Mouse (Mus musculus) E14TG2a.4 (cell line): Measurements from ENCODE around the gene Fgfrl1.

Experiments used
- H3K27me3 ChIP-seq: 2 replicates; pipeline ENCODE4 v1.6.1; 2014; ENCODE audit warnings: low read length, control low read depth; ENCODE audit not compliant: insufficient read depth
- H3K36me3 ChIP-seq: 2 replicates; pipeline ENCODE4 v1.6.1; 2014; ENCODE audit warnings: low read length, control low read depth; ENCODE audit not compliant: insufficient read depth
- H3K4me1 ChIP-seq: replicated peaks from 2 replicates; pipeline ENCODE4 v1.6.1; 2014; ENCODE audit warnings: low read depth, low read length, control low read depth
- H3K4me3 ChIP-seq: replicated peaks from 2 replicates; pipeline ENCODE4 v1.5.1; 2014; ENCODE audit warnings: mild to moderate bottlenecking, low read length
- H3K9me3 ChIP-seq: 2 replicates; pipeline ENCODE4 v1.6.1; 2014; ENCODE audit warnings: low read length, control low read depth
- CTCF ChIP-seq: conservative IDR thresholded peaks from 2 replicates; pipeline ENCODE4 v1.5.1; 2014; ENCODE audit warnings: low read length
- NANOG ChIP-seq: IDR thresholded peaks from 2 replicates; pipeline ENCODE4 v1.6.1; 2014; ENCODE audit warnings: borderline replicate concordance, low read length, mixed read lengths
- POU5F1 ChIP-seq: IDR thresholded peaks from 2 replicates; pipeline ENCODE4 v1.6.1; 2014; ENCODE audit warnings: low read length, borderline replicate concordance

The Fgfrl1 gene

GRCm38 (mm10) chr5:108692271-108692670 is at the start of gene Fgfrl1:
TSS of gene Fgfrl1 (plus strand) at chr5:108692382.
- no peaks in the 10 kb centered on the region for H3K9me3 ChIP-seq
- H3K27me3 ChIP-seq, result peaks cover 48% of the 10 kb centered on the region
- H3K4me1 ChIP-seq, result peaks cover 36% of the 10 kb centered on the region
- peak within 1 kb of the TSS; percentile 56 for H3K4me3 ChIP-seq
- TF ChIP-seq NANOG, result no peak
- TF ChIP-seq CTCF, result peak; percentile 30
- no peaks in the 10 kb centered on the region for H3K36me3 ChIP-seq

DNA sequence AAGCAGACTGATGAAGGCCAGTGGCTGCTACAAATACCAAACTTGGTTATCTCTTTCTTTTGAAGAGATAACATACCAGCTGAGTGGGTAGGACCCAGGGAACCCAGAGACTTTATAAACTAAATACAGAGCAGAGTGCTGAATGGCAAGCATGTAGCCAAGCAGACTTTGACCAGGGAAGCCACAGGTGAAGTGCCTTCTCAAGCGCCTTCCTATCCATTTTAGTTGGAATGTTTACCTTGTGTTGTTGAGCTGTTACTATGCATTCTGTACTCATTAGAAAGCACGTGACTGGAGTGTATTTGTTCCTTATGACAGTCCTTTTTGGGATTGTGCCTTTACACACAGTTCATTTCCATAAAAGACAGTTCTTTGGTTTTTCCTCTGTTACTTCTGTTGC is 48.5 kb upstream of the Fgfrl1 start:
- no peaks in the 10 kb centered on the region for H3K27me3 ChIP-seq
- no peaks in the 10 kb centered on the region for H3K9me3 ChIP-seq
- no peaks in the 10 kb centered on the region for H3K4me1 ChIP-seq
- no peak overlapping the region for H3K4me3 ChIP-seq
- TF ChIP-seq POU5F1 (no peak), CTCF (no peak), NANOG (no peak)
- H3K36me3 ChIP-seq, result peaks cover 58% of the 10 kb centered on the region

- Histone ChIP-seq H3K36me3 (peaks cover 73% of the 10 kb centered on the region), H3K27me3 (no peaks in the 10 kb centered on the region), H3K4me1 (peaks cover 9% of the 10 kb centered on the region), H3K4me3 (no peak overlapping the region), H3K9me3 (no peaks in the 10 kb centered on the region)
- TF ChIP-seq NANOG, result no peak
- no peak for TF ChIP-seq POU5F1
Measured at GRCm38 (mm10) chr5:108645651-108646342, 46.4 kb upstream of the Fgfrl1 start.

GRCm38 (mm10) chr5:108646343-108646660 is 45.9 kb upstream of the Fgfrl1 start:
- TF ChIP-seq CTCF, result no peak
- no peak for TF ChIP-seq POU5F1
- TF ChIP-seq NANOG, result no peak
- H3K4me1 ChIP-seq, result peaks cover 9% of the 10 kb centered on the region
- H3K27me3 ChIP-seq, result no peaks in the 10 kb centered on the region
- H3K36me3 ChIP-seq, result peaks cover 76% of the 10 kb centered on the region
- H3K9me3 ChIP-seq, result no peaks in the 10 kb centered on the region
- H3K4me3 ChIP-seq, result no peak overlapping the region

- no peak overlapping the region for H3K4me3 ChIP-seq
- H3K36me3 ChIP-seq, result peaks cover 85% of the 10 kb centered on the region
- no peaks in the 10 kb centered on the region for H3K27me3 ChIP-seq
- no peak for TF ChIP-seq NANOG
- TF ChIP-seq POU5F1, result no peak
- TF ChIP-seq CTCF, result no peak
- H3K9me3 ChIP-seq, result no peaks in the 10 kb centered on the region
- peaks cover 9% of the 10 kb centered on the region for H3K4me1 ChIP-seq
Measured at GRCm38 (mm10) chr5:108647311-108647710, 44.9 kb upstream of the Fgfrl1 start.

DNA sequence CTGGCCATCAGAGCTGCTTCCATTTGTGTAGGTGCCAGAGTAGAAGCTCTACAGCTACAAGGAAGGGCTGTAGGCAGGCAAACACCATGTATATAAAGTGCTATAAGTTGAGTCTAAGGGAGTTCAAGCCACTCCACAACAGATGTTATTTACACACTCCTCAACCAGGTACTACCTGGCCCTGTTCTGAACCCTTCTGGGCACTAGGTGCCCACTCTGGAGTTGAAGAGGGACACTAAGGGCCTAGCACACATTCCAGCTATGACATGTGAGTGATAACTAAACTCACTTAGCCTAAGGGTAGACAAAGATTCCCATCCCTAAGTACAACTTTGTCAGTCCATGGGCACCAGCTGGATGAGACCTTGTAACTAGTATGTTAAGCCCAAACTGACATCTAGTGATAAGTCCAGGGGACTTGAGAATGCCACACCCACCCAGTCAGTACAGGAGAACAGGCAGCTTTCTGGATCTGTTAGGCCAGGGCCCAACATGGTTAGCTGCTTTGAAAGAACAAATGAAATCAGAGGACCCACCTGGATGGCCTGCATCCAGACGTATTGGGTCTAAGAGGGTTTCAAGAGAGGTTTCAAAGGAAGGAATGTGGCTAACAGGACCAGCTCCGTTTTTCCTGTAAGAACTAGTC is 44.2 kb upstream of the Fgfrl1 start:
- Histone ChIP-seq H3K36me3 (peaks cover 90% of the 10 kb centered on the region), H3K27me3 (no peaks in the 10 kb centered on the region), H3K4me1 (peaks cover 9% of the 10 kb centered on the region), H3K4me3 (no peak overlapping the region), H3K9me3 (no peaks in the 10 kb centered on the region)
- TF ChIP-seq CTCF, result no peak
- no peak for TF ChIP-seq POU5F1
- no peak for TF ChIP-seq NANOG

DNA sequence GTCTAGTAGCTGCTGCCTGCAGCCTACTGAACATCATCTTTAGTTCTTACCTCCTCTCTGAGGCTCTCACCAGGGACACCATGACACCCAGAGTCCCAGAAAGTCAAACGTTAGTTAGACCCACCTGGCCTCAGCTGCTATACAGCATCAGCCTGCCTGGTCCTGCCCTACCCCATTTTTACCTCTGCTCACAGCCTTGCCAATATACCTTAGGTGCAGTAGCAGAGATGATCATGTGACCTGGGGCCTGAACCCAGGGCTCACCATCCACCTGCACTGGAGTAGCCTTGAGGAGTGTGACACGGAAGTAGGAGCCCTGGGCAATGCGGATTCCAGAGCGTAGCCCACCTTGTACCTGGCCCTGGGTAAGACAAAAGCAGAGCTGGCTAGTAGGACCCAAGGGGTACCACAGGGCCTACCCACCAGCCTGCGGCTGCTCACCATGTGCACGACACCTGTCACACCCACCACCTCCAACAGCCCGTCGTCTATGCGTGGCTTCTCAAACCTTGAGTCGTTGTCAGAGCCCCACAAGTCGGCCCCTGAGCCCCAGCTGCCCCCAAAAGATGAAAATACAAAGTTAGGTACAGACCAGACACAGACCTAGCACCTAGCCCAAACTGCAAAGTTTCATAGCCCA is 43.1 kb upstream of the Fgfrl1 start:
- Histone ChIP-seq H3K27me3 (no peaks in the 10 kb centered on the region), H3K4me3 (no peak overlapping the region), H3K9me3 (no peaks in the 10 kb centered on the region), H3K36me3 (peaks cover 95% of the 10 kb centered on the region), H3K4me1 (peaks cover 9% of the 10 kb centered on the region)
- TF ChIP-seq CTCF, result no peak
- TF ChIP-seq POU5F1, result no peak
- TF ChIP-seq NANOG, result no peak

GRCm38 (mm10) chr5:108650341-108650740 is 41.8 kb upstream of the Fgfrl1 start:
- Histone ChIP-seq H3K36me3 (peaks cover 97% of the 10 kb centered on the region), H3K4me1 (peaks cover 9% of the 10 kb centered on the region), H3K4me3 (no peak overlapping the region), H3K27me3 (no peaks in the 10 kb centered on the region), H3K9me3 (no peaks in the 10 kb centered on the region)
- TF ChIP-seq NANOG (no peak), CTCF (no peak), POU5F1 (no peak)
